Mouse (Mus musculus) heart, adult 18-20 months (tissue): ENCODE measurements around the gene Iqschfp. TPM values are rescaled to one million over a fixed set of nuclear protein-coding genes. Genes with fewer than 3 reads are reported as not detected.

Experiments used
- DNase-seq, 2 experiments: peaks; one replicate each; pipeline ENCODE4 v3.0.0; 2021 to 2022; ENCODE audit warnings: mixed read lengths in 1 of 2
- total RNA-seq, 2 experiments: library from RNA; stranded (reverse); gene quantifications; 2 replicates each; pipeline ENCODE4 v1.2.3; 2021

Iqschfp gene
- total RNA-seq, 2 experiments from 2014 or later: not detected

GRCm38 (mm10) chr3:67959672-67960071 is 67.6 kb downstream of the Iqschfp start:
- no peak for DNase-seq

GRCm38 (mm10) chr3:67960133-67960532 is 68.1 kb downstream of the Iqschfp start:
- DNase-seq: no peak

GRCm38 (mm10) chr3:67960727-67961126 is 68.7 kb downstream of the Iqschfp start:
- DNase-seq: no peak

GRCm38 (mm10) chr3:67961934-67962639 is 70.1 kb downstream of the Iqschfp start:
- DNase-seq: no peak

- DNase-seq: no peak
Measured at GRCm38 (mm10) chr3:67974340-67974998, 82.4 kb downstream of the Iqschfp start.

GRCm38 (mm10) chr3:67980006-67980405 is 88.0 kb downstream of the Iqschfp start:
- no peak for DNase-seq

GRCm38 (mm10) chr3:67983329-67983728 is 91.3 kb downstream of the Iqschfp start:
- DNase-seq: no peak

- DNase-seq: no peak
Measured at GRCm38 (mm10) chr3:68002415-68002814, 110.4 kb downstream of the Iqschfp start.

- no peak for DNase-seq
Measured at GRCm38 (mm10) chr3:68012342-68012741, 120.3 kb downstream of the Iqschfp start.

GRCm38 (mm10) chr3:68015786-68016185 is 123.8 kb downstream of the Iqschfp start:
- DNase-seq: no peak

- DNase-seq: no peak
Measured at GRCm38 (mm10) chr3:68019401-68019800, 127.4 kb downstream of the Iqschfp start.

- no peak for DNase-seq
Measured at GRCm38 (mm10) chr3:68036097-68036496, 144.1 kb downstream of the Iqschfp start.

GRCm38 (mm10) chr3:68042951-68043350 is 150.9 kb downstream of the Iqschfp start:
- DNase-seq: no peak

- DNase-seq: peak; percentile 11 to 54
Measured at GRCm38 (mm10) chr3:68045475-68046416, 153.7 kb downstream of the Iqschfp start.

GRCm38 (mm10) chr3:68053538-68053937 is 161.5 kb downstream of the Iqschfp start:
- DNase-seq: peak in 1 of 2 experiments; percentile 13

GRCm38 (mm10) chr3:68055071-68055470 is 163.0 kb downstream of the Iqschfp start:
- no peak for DNase-seq

- peak; percentile 77 to 90 for DNase-seq
Measured at GRCm38 (mm10) chr3:68056373-68057275, 164.6 kb downstream of the Iqschfp start.

GRCm38 (mm10) chr3:68059162-68059800 is 167.2 kb downstream of the Iqschfp start:
- DNase-seq: peak in 1 of 2 experiments; percentile 31

- peak; percentile 4 to 55 for DNase-seq
Measured at GRCm38 (mm10) chr3:68064731-68065130, 172.7 kb downstream of the Iqschfp start, which contains the start of gene Schip1. TSS of gene Schip1 (plus strand) at chr3:68064802.
